Mouse (Mus musculus): Measurements from ENCODE around the gene Nelfcd.

Nelfcd gene

DNA sequence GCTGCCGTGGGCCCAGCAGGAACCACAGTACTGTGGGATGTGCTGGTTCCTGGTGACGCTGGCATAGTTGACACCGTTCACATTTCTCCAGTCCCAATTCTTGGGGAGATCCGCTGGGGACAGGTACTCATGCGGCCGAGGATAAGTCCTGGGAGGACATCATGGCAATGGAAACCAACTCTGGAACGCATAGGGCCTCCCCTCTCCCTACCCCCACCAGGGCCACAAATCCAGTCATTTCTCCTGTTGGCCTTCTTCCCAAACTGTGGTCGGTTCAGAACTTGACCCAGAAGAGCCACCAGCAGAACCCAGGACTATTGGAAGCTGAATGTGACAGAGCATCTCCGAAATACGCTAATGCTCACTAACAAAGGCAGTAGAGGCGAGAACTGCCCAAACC is 22.6 kb downstream of the Nelfcd start:
- DNase-seq: no peak

DNA sequence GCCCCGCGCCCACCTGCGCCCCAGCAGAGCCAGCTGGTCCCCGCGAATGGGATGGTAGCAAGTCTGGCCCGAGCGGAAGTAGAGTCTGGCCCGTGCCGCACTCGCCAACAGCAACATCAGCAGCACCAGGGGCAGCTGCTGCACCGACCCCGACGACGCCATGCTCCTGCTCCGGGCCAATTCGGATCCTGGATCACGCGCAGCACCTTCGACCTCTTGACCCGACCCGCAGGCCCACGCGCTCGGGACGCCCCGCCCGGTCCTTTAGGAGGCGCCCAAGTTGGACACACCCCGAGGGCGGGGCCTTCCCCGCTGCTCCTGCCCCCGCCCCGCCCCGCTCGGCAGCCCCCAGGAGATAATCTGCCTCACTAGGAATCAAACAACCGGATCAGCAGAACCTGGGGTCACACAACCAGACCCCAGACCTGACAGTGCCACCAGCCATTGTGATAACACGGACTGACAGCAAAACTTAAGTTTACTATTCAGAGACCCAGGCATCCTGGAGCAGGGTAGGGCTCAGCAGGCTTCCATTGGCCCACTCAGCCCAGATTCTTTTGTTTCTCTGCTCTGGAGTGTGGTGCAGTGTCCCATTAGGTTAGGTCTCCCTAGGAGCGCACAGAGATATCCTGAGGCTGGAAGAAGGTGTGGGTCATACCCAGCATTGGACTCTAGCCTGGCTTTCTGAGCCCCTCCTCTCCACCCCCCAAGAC is 23.3 kb downstream of the Nelfcd start, which contains the start of gene Ctsz:
Gene Ctsz (minus strand): TSS at position 303 of the 713 bp plus-strand sequence.
- peak; percentile 83 for DNase-seq

DNA sequence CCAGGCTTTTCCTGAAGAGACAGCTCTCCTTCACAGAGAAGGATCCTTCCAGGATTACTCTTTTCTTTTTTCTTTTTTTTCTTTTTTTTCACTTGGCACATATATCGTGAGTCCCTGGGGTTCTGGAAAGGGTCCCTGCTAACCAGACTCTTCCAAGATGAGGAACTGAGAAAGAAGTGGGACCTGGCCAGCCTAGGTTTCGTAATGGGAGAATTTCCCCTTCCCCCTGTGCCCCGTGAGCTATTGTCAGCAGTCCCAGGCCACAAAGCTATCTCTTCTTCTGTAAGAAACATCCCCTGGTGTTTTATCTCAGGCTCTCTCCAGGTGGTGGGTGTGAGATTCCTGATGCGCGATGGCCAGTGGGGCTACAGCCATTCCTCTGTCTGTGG is 23.8 kb downstream of the Nelfcd start:
- DNase-seq: no peak

DNA sequence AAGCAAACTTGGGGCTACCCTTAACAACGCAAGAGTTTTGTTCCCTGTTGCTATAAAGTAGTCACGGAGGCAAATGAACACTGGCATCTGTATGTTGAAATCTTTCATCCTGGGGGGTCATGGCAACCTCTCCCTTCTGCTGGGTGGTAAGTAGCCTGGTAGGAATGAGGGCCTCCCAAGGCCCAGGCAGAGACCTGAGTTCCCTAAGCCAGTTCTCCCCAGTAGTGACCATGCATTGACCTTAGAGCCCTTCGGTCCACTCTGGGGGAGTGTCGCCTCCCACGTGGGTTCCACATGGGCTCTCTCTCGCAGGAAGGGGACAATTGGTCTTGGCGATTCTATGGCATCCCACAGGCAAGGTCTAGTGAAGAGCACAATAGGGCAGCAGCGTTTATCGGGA is 24.4 kb downstream of the Nelfcd start:
- DNase-seq: no peak

DNA sequence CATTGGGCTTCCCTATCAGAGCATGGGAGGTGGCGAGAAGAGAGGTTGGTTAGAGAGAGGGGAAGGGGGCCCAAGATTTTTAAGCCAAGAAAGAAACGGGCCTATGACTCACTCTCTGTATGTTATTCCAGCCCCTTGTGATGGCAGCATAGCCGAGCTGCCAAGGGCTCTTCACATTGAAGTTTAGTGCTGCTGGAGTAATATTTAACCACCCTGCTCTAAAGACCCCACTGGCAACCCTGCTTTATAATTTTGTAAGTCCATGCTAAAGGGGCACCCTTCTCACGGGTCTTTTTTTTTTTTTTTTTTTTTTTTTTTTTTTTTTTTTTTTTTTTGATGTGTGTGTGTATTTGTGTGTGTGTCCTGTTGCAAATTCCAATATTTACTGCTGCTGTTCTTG is 26.3 kb downstream of the Nelfcd start:
- DNase-seq: no peak

DNA sequence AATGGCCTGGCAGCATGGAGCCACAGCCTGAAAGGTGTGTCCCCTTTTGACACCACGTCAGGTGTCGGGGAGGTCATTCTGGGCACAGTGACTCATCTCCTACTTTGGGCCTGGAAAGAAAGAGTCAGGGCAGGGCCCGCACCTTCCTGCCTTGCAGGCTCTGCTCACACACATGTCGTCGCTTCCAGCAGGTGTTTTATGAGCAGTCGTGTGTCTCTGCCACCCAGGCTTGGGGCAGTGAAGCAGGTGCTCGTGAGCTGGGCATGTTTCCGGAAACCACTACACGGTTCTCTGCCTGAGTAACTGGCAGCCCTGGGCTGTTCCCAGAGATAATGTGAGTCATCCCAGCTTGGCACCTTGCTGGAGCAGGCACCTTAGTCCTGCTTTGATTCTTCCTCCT is 26.9 kb downstream of the Nelfcd start:
- DNase-seq: no peak

DNA sequence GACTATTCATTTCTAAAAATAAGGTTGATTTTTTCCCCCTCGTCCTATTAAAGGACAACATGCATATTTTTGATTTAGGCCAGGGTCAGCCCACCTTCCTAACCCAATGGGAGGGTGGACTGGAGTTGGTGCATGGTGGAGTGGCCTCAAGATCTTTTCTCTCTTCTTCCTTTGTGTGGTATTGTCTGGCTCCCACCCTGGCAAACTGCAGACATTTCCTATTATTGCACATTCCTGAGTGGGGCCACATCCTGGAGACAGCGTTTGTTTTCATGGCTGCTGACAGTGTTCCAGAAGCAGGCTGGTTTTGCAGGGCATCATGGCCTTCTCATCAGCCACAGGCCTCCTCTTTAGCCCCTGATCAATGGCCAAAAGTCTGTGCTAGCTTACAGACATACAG is 27.4 kb downstream of the Nelfcd start:
- no peak for DNase-seq

DNA sequence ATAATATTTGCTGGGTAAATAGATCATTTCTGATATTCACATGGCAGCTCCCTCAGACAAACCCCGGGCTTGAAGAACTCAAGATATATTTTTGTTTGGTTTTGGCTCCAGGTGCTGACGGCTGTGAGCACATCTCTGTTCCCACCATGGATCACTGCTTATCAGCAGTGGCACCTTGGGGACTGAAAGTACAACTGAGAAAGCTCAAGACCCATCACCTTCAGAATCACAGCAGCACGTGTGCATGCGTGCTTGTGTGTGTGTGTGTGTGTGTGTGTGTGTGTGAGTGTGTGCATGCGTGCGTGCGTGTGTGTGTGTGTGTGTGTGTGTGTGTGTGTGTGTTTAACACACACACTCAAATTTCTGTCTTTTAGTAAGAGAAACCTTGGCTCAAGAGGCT is 28.8 kb downstream of the Nelfcd start:
- no peak for DNase-seq

DNA sequence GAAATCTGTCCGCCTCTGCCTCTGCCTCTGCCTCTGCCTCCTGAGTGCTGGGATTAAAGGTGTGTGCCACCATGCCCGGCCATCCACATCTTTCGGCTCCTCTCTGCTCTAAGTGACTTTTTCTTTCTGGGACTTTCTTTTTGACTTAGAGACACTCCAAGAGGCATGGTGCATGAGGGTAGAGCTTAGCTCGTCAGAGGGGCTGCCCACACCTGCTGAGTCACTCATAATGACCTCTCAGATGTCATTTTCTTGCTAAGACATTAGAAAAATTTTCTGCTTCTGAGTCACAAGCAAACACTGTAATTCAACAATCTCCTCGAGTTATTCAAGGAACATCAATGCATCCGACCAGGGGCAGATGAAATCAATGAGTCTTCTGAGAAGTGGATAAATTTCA is 29.4 kb downstream of the Nelfcd start:
- DNase-seq: no peak

DNA sequence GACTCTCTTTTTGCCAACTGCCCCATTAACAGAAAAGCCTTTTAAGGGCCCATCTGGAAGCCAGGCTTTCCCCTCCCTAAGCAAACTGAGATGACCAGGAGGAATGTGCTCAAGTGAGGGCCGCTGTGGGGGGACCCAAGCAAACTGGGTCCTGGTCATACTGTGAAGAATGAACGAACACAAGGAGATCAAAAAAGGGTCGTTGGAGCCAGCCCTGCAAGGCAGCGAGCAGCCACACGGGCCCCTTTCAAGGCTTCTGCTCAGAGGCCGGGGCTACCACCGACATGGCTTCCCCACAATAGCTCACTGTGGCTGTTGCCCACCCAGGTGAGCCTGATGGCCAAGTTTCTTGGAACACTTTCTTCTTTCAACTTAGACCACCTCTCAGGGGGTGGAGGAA is 30.9 kb downstream of the Nelfcd start:
- DNase-seq: no peak

DNA sequence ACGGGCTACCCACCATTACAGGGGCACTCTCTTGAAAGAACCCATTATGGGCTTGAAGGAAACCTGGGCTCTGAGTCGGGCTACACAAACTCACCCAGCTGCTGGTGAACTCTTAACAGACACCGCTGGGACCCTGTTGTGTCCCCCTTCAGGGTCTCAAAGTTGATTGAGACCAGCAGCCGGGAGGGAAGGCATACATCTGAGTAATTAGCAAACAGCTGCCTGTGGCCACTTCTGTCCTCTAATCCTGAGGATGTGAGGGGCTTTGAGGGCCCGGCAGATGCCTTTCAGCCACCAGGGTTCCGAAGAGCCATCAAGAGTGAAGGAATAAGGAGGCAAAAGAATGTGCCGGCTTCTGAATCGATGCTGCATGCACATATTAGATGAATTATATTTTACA is 31.3 kb downstream of the Nelfcd start:
- no peak for DNase-seq

DNA sequence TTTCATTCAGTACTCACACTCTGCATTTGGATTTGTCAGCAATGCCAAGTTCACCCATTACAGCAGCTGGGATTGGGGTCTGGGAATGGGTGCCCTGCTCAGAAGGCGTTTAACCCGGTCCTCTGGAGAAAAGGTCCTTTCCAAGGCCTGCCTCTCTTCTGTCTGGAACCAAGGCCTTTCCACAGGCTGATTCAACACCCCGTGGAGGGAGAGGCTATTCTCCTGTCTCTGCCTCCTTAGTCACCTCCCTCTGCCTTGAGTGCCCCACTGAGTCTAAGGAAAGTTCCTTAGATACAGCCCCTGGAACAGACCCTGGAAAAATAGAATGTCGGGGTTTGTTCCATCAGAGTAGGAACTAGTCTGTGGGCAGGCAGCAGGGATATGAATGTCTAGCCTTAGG is 32.8 kb downstream of the Nelfcd start:
- DNase-seq: no peak

DNA sequence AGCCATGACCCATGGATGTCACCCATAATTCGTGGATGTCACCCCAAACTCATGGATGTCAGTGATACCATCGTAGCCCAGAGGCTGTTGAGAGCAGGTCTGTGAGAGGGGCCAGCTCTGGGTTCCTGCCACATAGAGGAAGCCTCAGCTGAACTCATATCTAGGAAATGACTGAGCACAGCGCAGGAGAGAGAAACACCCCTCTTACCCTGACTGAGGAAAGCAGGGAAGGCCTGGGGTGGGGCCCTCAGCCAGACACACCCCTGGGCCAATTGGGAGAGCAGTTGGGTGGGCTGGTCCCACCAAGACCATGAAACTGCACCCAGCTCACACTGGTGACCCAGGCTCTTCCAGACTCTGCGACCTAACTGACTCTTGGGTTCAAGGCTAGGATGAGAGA is 34.7 kb downstream of the Nelfcd start, which contains the start of gene Tubb1:
Gene Tubb1 (plus strand): TSS at position 343 of the 400 bp plus-strand sequence.
- DNase-seq: no peak

DNA sequence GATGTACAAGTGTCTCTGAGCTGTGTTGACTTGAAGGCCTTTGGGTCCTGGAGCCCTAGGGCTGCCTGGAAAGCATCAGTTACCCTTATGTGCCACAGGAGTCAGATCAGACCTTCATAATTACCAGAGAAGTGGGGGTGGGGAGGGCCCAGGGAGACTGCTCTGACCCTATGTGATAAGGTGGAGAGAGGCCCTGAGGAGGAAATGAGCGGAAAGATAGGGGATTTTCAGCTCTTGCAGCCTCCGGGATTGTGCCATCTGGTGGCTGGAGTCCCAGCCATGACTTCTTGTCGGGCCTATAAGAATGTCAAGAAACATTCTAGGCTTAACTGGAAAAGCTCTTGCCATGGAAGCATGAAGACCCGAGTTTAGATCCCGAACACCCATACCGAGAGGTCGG is 38.1 kb downstream of the Nelfcd start:
- DNase-seq: no peak

DNA sequence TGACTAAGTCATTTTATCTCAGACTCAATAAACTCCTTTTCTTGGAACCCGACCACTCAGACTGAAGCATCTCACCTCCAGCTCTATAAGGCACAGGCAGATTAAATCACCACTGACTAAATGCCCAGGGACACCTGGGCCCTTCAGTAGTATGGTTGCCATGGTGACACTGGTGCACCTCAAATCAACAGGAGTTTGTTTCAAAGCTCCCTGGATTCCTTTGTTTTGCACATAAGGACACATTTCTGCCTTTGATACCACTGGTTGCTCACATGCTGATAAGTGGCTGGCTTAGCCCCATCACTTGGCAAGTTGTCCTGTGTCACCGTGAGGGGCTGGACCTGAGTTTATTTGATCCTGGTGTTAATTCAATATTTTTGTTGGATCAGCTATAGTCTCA is 43.8 kb downstream of the Nelfcd start:
- DNase-seq: no peak

DNA sequence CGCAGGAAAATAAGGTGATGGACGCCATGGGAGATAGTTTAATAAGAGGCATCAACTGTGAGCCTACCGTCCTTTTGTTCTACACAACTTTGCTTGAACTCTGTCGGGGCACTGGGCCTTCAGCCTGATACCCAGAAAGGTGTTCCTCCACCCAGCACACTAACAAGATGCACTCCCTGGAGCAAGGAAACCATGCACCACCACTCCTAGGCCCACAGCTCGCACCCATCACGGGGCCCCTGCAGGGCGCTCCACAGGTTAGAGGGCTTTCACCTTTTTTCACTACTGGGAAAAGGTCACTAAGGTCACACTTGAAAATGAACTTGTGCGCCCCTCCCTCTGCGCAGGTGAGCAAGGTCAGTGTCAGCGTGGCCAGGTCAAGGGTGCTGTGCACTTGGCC is 47.8 kb downstream of the Nelfcd start:
- DNase-seq: no peak

DNA sequence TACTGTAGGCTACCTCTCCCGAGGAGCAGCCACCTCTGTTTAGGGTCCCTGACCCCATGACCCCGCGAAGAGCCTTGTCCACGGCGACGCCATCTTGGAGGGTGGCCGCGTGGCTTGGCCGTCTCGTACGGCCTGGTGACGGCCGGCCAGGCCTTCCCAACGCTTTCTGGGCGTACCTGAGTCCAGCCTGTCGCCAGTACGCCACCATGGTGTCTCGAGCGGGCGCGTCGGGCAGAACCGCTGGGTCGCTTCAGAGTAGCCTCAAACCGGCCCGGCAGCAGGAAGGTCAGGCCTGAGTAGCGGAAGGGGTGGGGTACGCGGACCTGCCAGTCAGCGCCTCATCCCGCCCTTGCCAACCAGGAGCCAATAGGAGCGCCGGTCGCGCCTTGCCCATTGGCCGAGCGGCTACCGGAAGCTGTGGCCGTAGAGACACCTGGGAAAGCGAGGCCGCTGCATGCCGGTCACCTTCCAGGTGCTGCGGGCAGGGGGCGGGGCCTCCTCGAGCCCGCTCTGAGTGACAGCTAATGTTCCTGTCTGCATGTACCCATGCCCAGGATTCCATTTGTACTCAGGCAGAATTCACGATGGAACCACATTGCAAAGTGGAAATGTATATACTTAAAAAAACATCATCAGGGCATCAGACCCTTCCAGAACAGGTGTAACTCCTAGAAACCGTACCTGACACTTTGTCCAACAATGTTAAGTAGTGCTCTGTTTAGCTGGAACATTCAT is 48.4 kb downstream of the Nelfcd start, which contains the start of gene Atp5e:
Gene Atp5e (minus strand): TSS at position 317 of the 735 bp plus-strand sequence.
- DNase-seq: peak; percentile 96

DNA sequence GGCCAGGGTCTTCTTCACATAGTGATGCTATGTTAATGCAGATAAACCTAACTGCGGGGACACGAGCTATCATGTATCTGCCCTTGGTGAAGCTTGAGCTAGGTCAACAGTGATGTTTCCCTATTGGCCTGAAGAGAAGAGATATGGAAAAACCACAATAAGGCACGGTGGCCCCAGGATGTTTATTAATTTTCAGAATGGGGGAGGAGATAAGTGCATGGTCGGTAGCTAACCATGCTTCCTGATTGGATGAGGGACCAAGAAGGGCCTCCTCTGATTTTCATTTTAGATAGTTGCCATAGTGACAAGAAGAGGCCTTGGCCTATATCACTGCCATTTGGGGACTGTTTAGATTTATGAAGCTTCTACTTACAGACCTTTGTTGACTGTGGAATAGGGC is 54.7 kb downstream of the Nelfcd start:
- DNase-seq: no peak

DNA sequence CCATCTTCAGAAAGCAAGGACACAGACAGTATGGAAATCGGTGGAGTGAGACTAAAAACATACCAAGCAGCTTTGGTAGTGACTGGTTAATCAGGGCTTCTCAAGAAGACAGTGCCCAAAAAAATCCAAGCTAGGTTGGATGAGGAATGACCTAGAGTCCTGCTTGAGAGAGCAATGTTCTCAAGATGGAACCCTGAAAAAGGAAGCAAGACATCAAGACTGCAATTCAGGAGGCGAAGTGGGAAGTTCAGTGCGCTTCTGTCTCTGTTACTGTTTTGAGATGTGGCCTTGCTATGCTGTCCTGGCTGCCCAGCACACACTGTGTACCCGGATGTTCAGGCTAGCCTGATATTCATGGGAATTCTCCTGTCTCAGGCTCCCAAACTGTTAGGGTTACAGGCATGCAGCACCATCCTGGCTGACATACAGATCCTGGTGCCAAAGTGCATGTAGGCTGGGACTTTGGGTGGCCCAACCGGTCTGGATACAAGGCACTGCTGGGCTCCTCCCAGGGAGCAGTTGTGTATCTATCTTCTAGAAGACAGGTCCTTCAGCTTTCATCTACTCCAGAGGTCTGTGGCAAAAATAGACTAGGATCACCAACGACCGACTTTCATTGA is 55.3 kb downstream of the Nelfcd start:
- DNase-seq: no peak

DNA sequence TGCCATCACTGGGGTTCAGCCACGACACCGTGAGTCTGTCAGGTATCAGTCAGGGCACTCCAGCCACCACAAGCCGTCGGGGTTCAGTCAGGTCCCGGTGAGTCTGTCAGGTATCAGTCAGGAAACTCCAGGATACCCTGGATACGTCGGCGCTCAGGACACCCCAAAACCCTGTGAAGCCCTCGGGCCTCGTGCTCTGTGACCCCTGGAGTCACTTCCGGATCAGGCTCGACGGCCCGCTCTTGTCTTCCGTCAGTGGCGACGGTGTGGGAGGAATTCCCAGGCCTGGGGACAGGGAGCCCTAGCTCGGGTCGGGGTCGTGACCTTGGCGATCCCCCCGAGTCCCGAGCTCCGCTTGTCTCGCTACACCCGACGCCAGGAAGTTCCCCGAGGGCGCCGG is 56.8 kb downstream of the Nelfcd start:
- no peak for DNase-seq

DNA sequence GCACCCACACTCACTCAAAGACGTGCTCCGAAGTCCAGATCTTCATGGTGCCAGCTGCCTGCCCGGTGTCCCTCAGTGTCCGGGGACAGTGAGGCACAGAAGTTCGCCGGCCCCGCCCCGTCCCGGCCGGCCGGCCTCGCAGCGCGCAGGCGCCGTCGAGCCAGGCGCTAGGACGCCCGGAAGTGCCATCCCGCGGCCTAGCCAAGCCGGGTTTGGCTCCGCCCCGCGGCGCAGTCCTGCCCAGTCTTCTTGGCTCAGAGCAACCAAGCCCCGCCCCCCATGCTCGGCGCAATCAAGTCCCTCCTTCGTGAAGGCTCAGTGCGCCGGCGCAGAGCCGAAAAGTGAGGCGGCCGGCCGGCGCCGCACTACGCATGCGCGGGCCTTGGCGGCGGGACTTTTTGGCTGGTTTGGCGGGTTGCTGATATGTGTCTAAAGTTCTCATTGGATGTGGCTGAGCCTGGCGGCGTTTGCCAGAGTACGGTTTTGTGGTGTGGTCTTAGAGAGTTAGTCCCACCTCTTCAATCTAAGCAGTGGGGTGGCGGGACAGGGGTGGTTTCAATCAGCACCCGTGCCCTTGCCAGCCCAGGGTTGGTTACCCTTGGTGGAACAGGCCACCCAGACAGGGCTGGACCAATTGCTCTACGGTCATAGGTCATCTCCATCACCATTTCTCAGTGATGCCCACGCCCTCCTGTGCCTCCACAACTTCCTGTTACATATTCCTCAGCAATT is 57.4 kb downstream of the Nelfcd start, which contains the start of gene Prelid3b:
Gene Prelid3b (minus strand): TSS at position 264 of the 732 bp plus-strand sequence.
- DNase-seq: peak; percentile 99

DNA sequence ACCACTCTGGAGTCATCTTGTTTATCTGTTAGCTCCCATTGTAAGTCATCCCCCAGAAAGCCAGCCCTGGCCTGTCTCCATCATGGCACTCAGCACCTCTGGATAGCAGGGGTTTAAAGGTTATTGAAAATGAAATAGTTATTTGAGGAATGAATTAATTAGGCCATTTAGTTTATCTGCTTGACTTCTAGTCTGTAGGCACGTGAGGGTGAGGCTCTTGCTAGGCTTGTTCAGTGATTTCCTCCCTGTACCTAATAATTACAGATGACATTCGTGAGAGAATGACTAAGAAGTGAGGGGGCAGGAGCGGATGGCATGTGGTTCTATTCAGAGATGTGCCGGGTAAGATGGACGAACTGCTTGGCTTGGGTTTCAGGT is 57.9 kb downstream of the Nelfcd start:
- DNase-seq: no peak
